Mouse (Mus musculus) hindlimb bud, embryonic 11.5 days (tissue): ENCODE data around the gene Hexa.
A peak's percentile ranks its signal among the peaks of the same experiment; 100 is the strongest.

Experiments
- DNase-seq: peaks from one replicate; pipeline ENCODE4 v3.0.0-alpha.2; 2012; ENCODE audit warnings: low read depth, low spot score; ENCODE audit errors: extremely low spot score

The Hexa gene

GRCm38 (mm10) chr9:59539441-59540137 lies at the start of gene Hexa, which contains the start of gene Tmem202:
Hexa (plus strand) TSS chr9:59539540.
Tmem202 (minus strand) TSS chr9:59539847.
- DNase-seq: peak; percentile 42

GRCm38 (mm10) chr9:59508146-59508545 lies 31.2 kb upstream of the Hexa start:
- DNase-seq: no peak

GRCm38 (mm10) chr9:59512381-59512780 lies 27.0 kb upstream of the Hexa start:
- no peak for DNase-seq

GRCm38 (mm10) chr9:59515069-59515468 lies 24.3 kb upstream of the Hexa start:
- DNase-seq: no peak

GRCm38 (mm10) chr9:59517127-59517526 lies 22.2 kb upstream of the Hexa start:
- no peak for DNase-seq

GRCm38 (mm10) chr9:59518976-59519375 lies 20.4 kb upstream of the Hexa start:
- no peak for DNase-seq

GRCm38 (mm10) chr9:59519396-59519795 lies 19.9 kb upstream of the Hexa start:
- DNase-seq: no peak

GRCm38 (mm10) chr9:59522906-59523305 lies 16.4 kb upstream of the Hexa start:
- DNase-seq: no peak

- DNase-seq: no peak
Measured at GRCm38 (mm10) chr9:59526727-59527126, 12.6 kb upstream of the Hexa start.

GRCm38 (mm10) chr9:59527580-59527979 lies 11.8 kb upstream of the Hexa start:
- no peak for DNase-seq

- DNase-seq: no peak
Measured at GRCm38 (mm10) chr9:59528274-59528673, 11.1 kb upstream of the Hexa start.

- no peak for DNase-seq
Measured at GRCm38 (mm10) chr9:59531645-59532044, 7.7 kb upstream of the Hexa start.

- no peak for DNase-seq
Measured at GRCm38 (mm10) chr9:59533422-59533821, 5.9 kb upstream of the Hexa start.

- no peak for DNase-seq
Measured at GRCm38 (mm10) chr9:59533889-59534288, 5.5 kb upstream of the Hexa start.

- DNase-seq: no peak
Measured at GRCm38 (mm10) chr9:59537651-59538050, 1.7 kb upstream of the Hexa start.

- DNase-seq: no peak
Measured at GRCm38 (mm10) chr9:59541617-59542016, 2.3 kb downstream of the Hexa start.

GRCm38 (mm10) chr9:59542766-59543324 lies 3.5 kb downstream of the Hexa start:
- no peak for DNase-seq

- no peak for DNase-seq
Measured at GRCm38 (mm10) chr9:59544739-59545138, 5.4 kb downstream of the Hexa start.

GRCm38 (mm10) chr9:59547869-59548268 lies 8.5 kb downstream of the Hexa start:
- no peak for DNase-seq

- DNase-seq: no peak
Measured at GRCm38 (mm10) chr9:59548961-59549487, 9.7 kb downstream of the Hexa start.

- no peak for DNase-seq
Measured at GRCm38 (mm10) chr9:59550077-59550476, 10.7 kb downstream of the Hexa start.

GRCm38 (mm10) chr9:59551017-59551416 lies 11.7 kb downstream of the Hexa start:
- no peak for DNase-seq
